Mouse (Mus musculus) CH12.LX (cell line): Measurements from ENCODE around the gene Zfp984. TPM values are rescaled to one million over a fixed set of nuclear protein-coding genes. Genes with fewer than 3 reads are reported as not detected.

ENCODE experiments used
- DNase-seq: peaks from one replicate; pipeline ENCODE4 v3.0.0-alpha.2; 2013; ENCODE audit errors: extremely low read depth
- H3K27ac ChIP-seq: 2 replicates; pipeline ENCODE4 v1.5.1; 2012; ENCODE audit warnings: low read depth, mild to moderate bottlenecking, control low read depth, moderate library complexity; ENCODE audit not compliant: insufficient read depth
- H3K27me3 ChIP-seq: replicated peaks from 2 replicates; pipeline ENCODE3; 2012; ENCODE audit warnings: inconsistent platforms
- H3K36me3 ChIP-seq, 2 experiments: replicated peaks in 1 of 2; 2 replicates each; pipeline versions ENCODE3 to v1.6.1; 2012; ENCODE audit warnings: inconsistent platforms in 1 of 2, low read length in 1 of 2, mild to moderate bottlenecking in 1 of 2, mixed read lengths in 1 of 2, moderate library complexity in 1 of 2; ENCODE audit not compliant: control insufficient read depth in 1 of 2, insufficient read depth in 1 of 2
- H3K4me1 ChIP-seq, 2 experiments: 2 replicates each; pipeline ENCODE4 v1.6.1; 2012; ENCODE audit warnings: inconsistent platforms in 1 of 2, moderate library complexity in 1 of 2; ENCODE audit not compliant: insufficient read depth in 2 of 2, control insufficient read depth in 1 of 2
- H3K4me2 ChIP-seq: 2 replicates; pipeline ENCODE4 v1.6.1; 2012; ENCODE audit warnings: low read depth, mild to moderate bottlenecking, control low read depth; ENCODE audit not compliant: poor library complexity, insufficient read depth, severe bottlenecking
- H3K4me3 ChIP-seq, 3 experiments: fragments of 150-350 bp in 1 of 3; sonication (generic) in 1 of 3; replicated peaks in 1 of 3; 2 replicates each; pipeline versions ENCODE3 to v1.5.1; 2011 to 2012; ENCODE audit warnings: low read depth in 2 of 3, low read length in 2 of 3, mild to moderate bottlenecking in 2 of 3, moderate library complexity in 2 of 3, control low read depth in 1 of 3, improper control_type of control experiment in 1 of 3, inconsistent platforms in 1 of 3, mixed read lengths in 1 of 3; ENCODE audit not compliant: poor library complexity in 1 of 3
- H3K79me2 ChIP-seq: replicated peaks from 2 replicates; pipeline ENCODE4 v1.6.1; 2012; ENCODE audit warnings: mild to moderate bottlenecking, moderate library complexity; ENCODE audit not compliant: control insufficient read depth, poor library complexity, insufficient read depth, severe bottlenecking; ENCODE audit errors: extremely low read depth
- H3K9ac ChIP-seq: 2 replicates; pipeline ENCODE4 v1.6.1; 2012; ENCODE audit warnings: low read depth, mild to moderate bottlenecking, control low read depth, moderate library complexity; ENCODE audit not compliant: insufficient read depth
- H3K9me3 ChIP-seq: replicated peaks from 2 replicates; pipeline ENCODE3; 2012; ENCODE audit warnings: low read length, inconsistent platforms, mixed read lengths
- BHLHE40 ChIP-seq: IDR thresholded peaks from 2 replicates; pipeline ENCODE4 v1.6.1; 2011; ENCODE audit warnings: mild to moderate bottlenecking, low read depth, low read length, improper control_type of control experiment
- CHD1 ChIP-seq: IDR thresholded peaks from 2 replicates; pipeline ENCODE4 v1.6.1; 2012; ENCODE audit warnings: low read depth, low read length, improper control_type of control experiment, inconsistent platforms
- CHD2 ChIP-seq: IDR thresholded peaks from 2 replicates; pipeline ENCODE4 v1.6.1; 2011; ENCODE audit warnings: low read length, improper control_type of control experiment
- CTCF ChIP-seq, 2 experiments: IDR thresholded peaks in 1 of 2; conservative IDR thresholded peaks in 1 of 2; 2 replicates each; pipeline ENCODE4 v1.5.1; 2011 to 2012; ENCODE audit warnings: low read depth in 2 of 2, low read length in 2 of 2, improper control_type of control experiment in 1 of 2, inconsistent platforms in 1 of 2, mild to moderate bottlenecking in 1 of 2, moderate library complexity in 1 of 2
- ELF1 ChIP-seq: IDR thresholded peaks from 2 replicates; pipeline ENCODE4 v1.6.1; 2014; ENCODE audit warnings: low read depth, mild to moderate bottlenecking, inconsistent platforms, low read length, improper control_type of control experiment
- EP300 ChIP-seq: IDR thresholded peaks from 2 replicates; pipeline ENCODE4 v1.6.1; 2011; ENCODE audit warnings: low read length, improper control_type of control experiment
- GABPA ChIP-seq: IDR thresholded peaks from 2 replicates; pipeline ENCODE4 v1.6.1; 2012; ENCODE audit warnings: low read depth, low read length, improper control_type of control experiment, inconsistent platforms; ENCODE audit not compliant: insufficient replicate concordance
- HCFC1 ChIP-seq: IDR thresholded peaks from 2 replicates; pipeline ENCODE4 v1.6.1; 2012; ENCODE audit warnings: low read depth, mild to moderate bottlenecking, inconsistent platforms, low read length, improper control_type of control experiment
- JUN ChIP-seq: IDR thresholded peaks from 2 replicates; pipeline ENCODE4 v1.6.1; 2011; ENCODE audit warnings: low read depth, mild to moderate bottlenecking, low read length, improper control_type of control experiment, moderate library complexity; ENCODE audit not compliant: insufficient read depth
- KAT2A ChIP-seq: IDR thresholded peaks from 2 replicates; pipeline ENCODE4 v1.6.1; 2012; ENCODE audit warnings: low read length, improper control_type of control experiment, inconsistent platforms; ENCODE audit not compliant: insufficient replicate concordance
- MAFK ChIP-seq: IDR thresholded peaks from 2 replicates; pipeline ENCODE4 v1.6.1; 2011; ENCODE audit warnings: low read length, improper control_type of control experiment; ENCODE audit not compliant: insufficient replicate concordance
- MAX ChIP-seq: IDR thresholded peaks from 2 replicates; pipeline ENCODE4 v1.6.1; 2011; ENCODE audit warnings: low read length, improper control_type of control experiment
- MEF2A ChIP-seq: IDR thresholded peaks from 2 replicates; pipeline ENCODE4 v1.6.1; 2014; ENCODE audit warnings: low read depth, mild to moderate bottlenecking, inconsistent platforms, low read length, improper control_type of control experiment, borderline replicate concordance
- MYC ChIP-seq: IDR thresholded peaks from 2 replicates; pipeline ENCODE4 v1.6.1; 2011; ENCODE audit warnings: low read depth, mild to moderate bottlenecking, improper control_type of control experiment, low read length
- NELFE ChIP-seq: IDR thresholded peaks from 2 replicates; pipeline ENCODE4 v1.6.1; 2011; ENCODE audit warnings: low read depth, low read length, improper control_type of control experiment
- NRF1 ChIP-seq: IDR thresholded peaks from 2 replicates; pipeline ENCODE4 v1.6.1; 2014; ENCODE audit warnings: low read depth, mild to moderate bottlenecking, inconsistent platforms, low read length, improper control_type of control experiment, moderate library complexity
- POLR2A ChIP-seq: IDR thresholded peaks from 2 replicates; pipeline ENCODE4 v1.6.1; 2011; ENCODE audit warnings: low read depth, mild to moderate bottlenecking, improper control_type of control experiment, low read length
- POLR2AphosphoS2 ChIP-seq: IDR thresholded peaks from 2 replicates; pipeline ENCODE4 v1.6.1; 2011; ENCODE audit warnings: low read depth, low read length, improper control_type of control experiment
- RAD21 ChIP-seq: IDR thresholded peaks from 2 replicates; pipeline ENCODE4 v1.6.1; 2011; ENCODE audit warnings: low read depth, mild to moderate bottlenecking, low read length, improper control_type of control experiment, moderate library complexity
- RCOR1 ChIP-seq: conservative IDR thresholded peaks from 2 replicates; pipeline ENCODE4 v1.6.1; 2012; ENCODE audit warnings: low read depth, mild to moderate bottlenecking, inconsistent platforms, low read length, improper control_type of control experiment
- SIN3A ChIP-seq: IDR thresholded peaks from 2 replicates; pipeline ENCODE4 v1.6.1; 2012; ENCODE audit warnings: low read length, improper control_type of control experiment, inconsistent platforms
- SMC3 ChIP-seq: IDR thresholded peaks from 2 replicates; pipeline ENCODE4 v1.6.1; 2011; ENCODE audit warnings: low read depth, low read length, improper control_type of control experiment
- TBP ChIP-seq: conservative IDR thresholded peaks from 2 replicates; pipeline ENCODE4 v1.6.1; 2011; ENCODE audit warnings: low read depth, low read length, improper control_type of control experiment
- UBTF ChIP-seq: IDR thresholded peaks from 2 replicates; pipeline ENCODE4 v1.6.1; 2012; ENCODE audit warnings: low read depth, mild to moderate bottlenecking, inconsistent platforms, low read length, improper control_type of control experiment, moderate library complexity
- USF1 ChIP-seq: IDR thresholded peaks from 2 replicates; pipeline ENCODE4 v1.6.1; 2014; ENCODE audit warnings: low read depth, mild to moderate bottlenecking, inconsistent platforms, low read length, improper control_type of control experiment
- USF2 ChIP-seq: conservative IDR thresholded peaks from 2 replicates; pipeline ENCODE4 v1.6.1; 2011; ENCODE audit warnings: low read depth, low read length, improper control_type of control experiment
- ZC3H11A ChIP-seq: IDR thresholded peaks from 2 replicates; pipeline ENCODE4 v1.6.1; 2012; ENCODE audit warnings: low read depth, mild to moderate bottlenecking, inconsistent platforms, low read length, improper control_type of control experiment
- ZKSCAN1 ChIP-seq: IDR thresholded peaks from 2 replicates; pipeline ENCODE4 v1.6.1; 2012; ENCODE audit warnings: low read depth, inconsistent platforms, low read length, improper control_type of control experiment, borderline replicate concordance
- ZMIZ1 ChIP-seq: IDR thresholded peaks from 2 replicates; pipeline ENCODE4 v1.6.1; 2012; ENCODE audit warnings: low read depth, mild to moderate bottlenecking, inconsistent platforms, low read length, improper control_type of control experiment
- dilution Hi-C: fragments of 300-500 bp; cut with MboI; formaldehyde crosslinking; loops from 2 replicates; pipeline ENCODE4 v1.14.3; 2020; ENCODE audit warnings: low sequenced_read_pairs; ENCODE audit not compliant: extremely low pct_unique_long_range_greater_than_20kb, extremely low pct_ligation_motif_present
- in situ Hi-C: fragments of 300-500 bp; cut with MboI; formaldehyde crosslinking; loops from 3 replicates; pipeline ENCODE4 v1.14.3; 2019; ENCODE audit warnings: low sequenced_read_pairs, low pct_ligation_motif_present, low pct_unique_long_range_greater_than_20kb, mixed read lengths
- polyA plus RNA-seq: library from polyadenylated mRNA; unstranded; fragments of >175 nt; gene quantifications from 2 replicates; pipeline ENCODE4 v1.2.1, GENCODE M21; 2012; ENCODE audit warnings: low read depth; ENCODE audit not compliant: insufficient read length
- total RNA-seq, 2 experiments: library from RNA; depleted of rRNA; stranded (reverse); fragments of 300-350 nt in 1 of 2; fragments of >200 nt in 1 of 2; gene quantifications; 2 replicates each; pipeline ENCODE4 v1.2.3; 2012 to 2014

Gene Zfp984
- total and polyA plus RNA-seq, 3 experiments, result 4.5 to 16.0 (median 6.8) TPM

GRCm38 (mm10) chr4:147848584-147848991 is 39.0 kb upstream of the Zfp984 start:
- peak overlapping the region; percentile 97 for H3K9ac ChIP-seq
- H3K4me2 ChIP-seq, result peak overlapping the region; percentile 33; the same call in 1 of the 2 replicates
- peak overlapping the region; percentile 62 to 89 (median 63) for H3K4me3 ChIP-seq
- no peak for DNase-seq
- no peak overlapping the region for H3K27ac ChIP-seq
- peaks cover 5% of the 10 kb centered on the region for H3K79me2 ChIP-seq
- dilution Hi-C loops (no loop called here), in situ Hi-C loops (no loop called here)
- H3K4me1 ChIP-seq, result peaks cover 6 to 45% of the 10 kb centered on the region in 2 experiments; a peak in 2 of 4 replicates
- peaks cover 0 to 20% of the 10 kb centered on the region in 2 experiments for H3K36me3 ChIP-seq
- no peaks in the 10 kb centered on the region for H3K27me3 ChIP-seq
- H3K9me3 ChIP-seq, result no peaks in the 10 kb centered on the region
- TF ChIP-seq SIN3A (no peak), USF2 (no peak), POLR2A (no peak), CHD2 (no peak), MAX (no peak), USF1 (no peak), MAFK (no peak), NRF1 (no peak), SMC3 (no peak), RCOR1 (no peak), NELFE (no peak), ZMIZ1 (no peak), ZC3H11A (no peak), KAT2A (no peak), MEF2A (no peak), BHLHE40 (no peak), HCFC1 (no peak), POLR2AphosphoS2 (no peak), ELF1 (no peak)
- TF ChIP-seq, all 38 proteins: peak for 0

- in situ Hi-C loops (no loop called here), dilution Hi-C loops (no loop called here)
- Histone ChIP-seq H3K9ac (peak within 1 kb of the TSS; percentile 97), H3K4me3 (peak within 1 kb of the TSS; percentile 63 to 89 (median 72)), H3K27me3 (no peaks in the 10 kb centered on the region), H3K4me2 (peak within 1 kb of the TSS; percentile 74), H3K36me3 (peaks cover 0 to 27% of the 10 kb centered on the region in 2 experiments), H3K27ac (no peak within 1 kb of the TSS), H3K9me3 (no peaks in the 10 kb centered on the region), H3K79me2 (peaks cover 5% of the 10 kb centered on the region), H3K4me1 (peaks cover 6 to 45% of the 10 kb centered on the region in 2 experiments; a peak in 2 of 4 replicates)
- peak; percentile 90 for DNase-seq
- TF ChIP-seq JUN, result no peak
- TF ChIP-seq MAFK, result no peak
- peak; percentile 71; the same call in 1 of the 2 replicates for TF ChIP-seq GABPA
- peak; percentile 97 for TF ChIP-seq KAT2A
- TF ChIP-seq ZKSCAN1, result no peak
- no peak for TF ChIP-seq CHD1
- no peak for TF ChIP-seq ZC3H11A
- peak; percentile 58; the same call in 1 of the 2 replicates for TF ChIP-seq MEF2A
- TF ChIP-seq MYC, result peak; percentile 91
- TF ChIP-seq TBP, result peak; percentile 59
- no peak for TF ChIP-seq UBTF
- peak; percentile 51 for TF ChIP-seq NELFE
- no peak for TF ChIP-seq CTCF (conservative IDR thresholded peaks at IDR 0.05 in 1 of 2, IDR thresholded peaks at IDR 0.05 in 1 of 2; ENCODE audit: low read depth in 2 of 2, low read length in 2 of 2)
- TF ChIP-seq NRF1, result no peak
- no peak for TF ChIP-seq ZMIZ1
- peak; percentile 89 for TF ChIP-seq USF1
- TF ChIP-seq ELF1, result peak; percentile 82
- peak; percentile 76; the same call in 1 of the 2 replicates for TF ChIP-seq POLR2AphosphoS2
- no peak for TF ChIP-seq RAD21
- TF ChIP-seq EP300, result no peak
- TF ChIP-seq RCOR1, result no peak
These were observed 38.3 kb upstream of the Zfp984 start, which contains the start of gene Zfp933 for GRCm38 (mm10) chr4:147847614-147848583. TSS of gene Zfp933 (minus strand) at chr4:147848366.
